Mouse (Mus musculus): Measurements from ENCODE around the gene Mios.

GRCm38 (mm10) chr6:8174062-8174461 lies 35.0 kb upstream of the Mios start:
- TF ChIP-seq POLR2A (IDR thresholded peaks at IDR 0.05; ENCODE audit: low read depth, low read length) (no peak), CTCF (conservative IDR thresholded peaks at IDR 0.05; ENCODE audit: insufficient read depth, insufficient read length, low read depth, low read length) (no peak)
